Mouse (Mus musculus) forebrain, embryonic 15.5 days (tissue): ENCODE data around the gene Gm11060. TPM values are rescaled to one million over a fixed set of nuclear protein-coding genes. Genes with fewer than 3 reads are reported as not detected.

Experiments used
- ATAC-seq: fragments of 200-750 bp; cut with Nextera tagmentation; replicated peaks from 2 replicates; pipeline ENCODE4 v1.8.0; 2017; ENCODE audit warnings: mild to moderate bottlenecking, moderate TSS enrichment, moderate library complexity
- H3K27ac ChIP-seq: fragments of 300-500 bp; sonication (generic); replicated peaks from 2 replicates; pipeline ENCODE4 v1.5.1; 2015; ENCODE audit warnings: mild to moderate bottlenecking, inconsistent platforms
- H3K27me3 ChIP-seq: fragments of 300-500 bp; sonication (generic); 2 replicates; pipeline ENCODE4 v1.6.1; 2015; ENCODE audit warnings: inconsistent platforms
- H3K36me3 ChIP-seq: fragments of 300-500 bp; sonication (generic); 2 replicates; pipeline ENCODE4 v1.6.1; 2015; ENCODE audit warnings: mild to moderate bottlenecking, inconsistent platforms
- H3K4me1 ChIP-seq: fragments of 300-500 bp; sonication (generic); 2 replicates; pipeline ENCODE4 v1.6.1; 2015; ENCODE audit warnings: inconsistent platforms
- H3K4me2 ChIP-seq: fragments of 300-500 bp; sonication (generic); replicated peaks from 2 replicates; pipeline ENCODE4 v1.6.1; 2015; ENCODE audit warnings: mild to moderate bottlenecking, inconsistent platforms
- H3K4me3 ChIP-seq: fragments of 300-500 bp; sonication (generic); 2 replicates; pipeline ENCODE4 v1.5.1; 2015; ENCODE audit warnings: mild to moderate bottlenecking, inconsistent platforms
- H3K9ac ChIP-seq: fragments of 300-500 bp; sonication (generic); replicated peaks from 2 replicates; pipeline ENCODE4 v1.6.1; 2015; ENCODE audit warnings: mild to moderate bottlenecking, inconsistent platforms
- H3K9me3 ChIP-seq: fragments of 300-500 bp; sonication (generic); 2 replicates; pipeline ENCODE4 v1.6.1; 2016; ENCODE audit warnings: inconsistent platforms
- WGBS: fragments of 180-500 bp; shearing (Covaris S2); methylation state at CpG from one replicate; pipeline ENCODE4 v1.1.7; 2015; ENCODE audit warnings: mixed read lengths; 5-methylcytosine and 5-hydroxymethylcytosine counted together
- polyA plus RNA-seq: library from polyadenylated mRNA; unstranded; fragments of >200 nt; fragmentation: Nextera tagmentation; extraction: Ambion mirVana; gene quantifications from 2 replicates; pipeline ENCODE4 v1.2.1, GENCODE M21; 2015

Gm11060 gene
- not detected in 2 replicates for polyA plus RNA-seq

DNA sequence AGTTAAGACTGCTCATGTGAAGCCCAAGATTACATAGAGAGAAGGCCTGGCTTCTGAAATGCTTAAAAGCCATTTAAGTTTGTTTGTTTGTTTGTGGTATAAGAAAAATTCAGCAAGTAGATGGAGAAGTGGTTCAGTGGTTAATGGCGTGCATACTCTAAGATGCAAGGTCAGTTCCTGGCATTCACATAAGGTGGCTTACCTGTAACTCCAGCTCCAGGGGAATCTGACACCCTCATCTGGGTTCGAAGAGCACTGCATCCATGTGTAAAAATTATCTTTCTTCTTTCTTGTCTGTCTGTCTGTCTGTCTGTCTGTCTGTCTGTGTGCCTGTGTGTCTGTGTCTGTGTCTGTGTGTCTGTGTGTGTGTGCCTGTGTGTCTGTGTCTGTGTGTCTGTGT, at the start of gene Gm11060:
Gm11060 (plus strand) TSS at position 301 of the 400 bp plus-strand sequence.
- H3K27ac ChIP-seq: no peak within 1 kb of the TSS
- H3K4me1 ChIP-seq: peaks cover 21% of the 10 kb centered on the region
- no peaks in the 10 kb centered on the region for H3K27me3 ChIP-seq
- H3K9ac ChIP-seq: no peak within 1 kb of the TSS
- no peak within 1 kb of the TSS for H3K4me2 ChIP-seq
- WGBS: 88% methylated on average over 2 of the region's 2 CpGs
- H3K4me3 ChIP-seq: no peak within 1 kb of the TSS
- no peak for ATAC-seq
- no peaks in the 10 kb centered on the region for H3K9me3 ChIP-seq
- no peaks in the 10 kb centered on the region for H3K36me3 ChIP-seq

- H3K27ac ChIP-seq: no peak overlapping the region
- H3K9ac ChIP-seq: no peak overlapping the region
- H3K9me3 ChIP-seq: no peaks in the 10 kb centered on the region
- H3K4me1 ChIP-seq: no peaks in the 10 kb centered on the region
- no peak overlapping the region for H3K4me3 ChIP-seq
- H3K27me3 ChIP-seq: no peaks in the 10 kb centered on the region
- 65% methylated on average over 4 of the region's 4 CpGs for WGBS
- no peak overlapping the region for H3K4me2 ChIP-seq
- H3K36me3 ChIP-seq: no peaks in the 10 kb centered on the region
- ATAC-seq: no peak
These were observed 48.7 kb upstream of the Gm11060 start for GRCm38 (mm10) chr2:105043152-105043551.

DNA sequence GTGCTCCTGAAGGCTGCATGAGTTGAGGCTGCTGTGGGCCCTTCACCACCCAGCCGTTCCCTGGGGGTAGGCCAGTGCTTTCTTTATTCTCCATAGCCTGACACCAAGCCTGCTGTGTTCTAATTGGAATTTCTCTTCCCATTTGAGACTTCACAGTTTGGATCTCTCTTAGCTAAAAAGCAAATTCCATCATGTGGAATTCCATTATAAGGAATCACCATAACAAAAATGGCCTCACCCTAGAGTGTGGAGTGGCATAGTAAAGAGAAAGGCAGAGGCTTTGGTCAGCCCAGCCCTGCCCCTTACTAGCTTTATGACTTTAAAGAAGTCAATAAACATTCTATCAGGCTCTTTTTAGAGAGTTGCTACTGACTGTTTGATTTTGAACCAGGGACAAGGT, 43.5 kb upstream of the Gm11060 start:
- H3K27ac ChIP-seq: no peak overlapping the region
- no peak overlapping the region for H3K9ac ChIP-seq
- ATAC-seq: no peak
- H3K36me3 ChIP-seq: no peaks in the 10 kb centered on the region
- H3K4me1 ChIP-seq: no peaks in the 10 kb centered on the region
- 44% methylated on average over 1 of the region's 1 CpGs for WGBS
- H3K27me3 ChIP-seq: no peaks in the 10 kb centered on the region; the same call in 1 of the 2 replicates
- H3K4me2 ChIP-seq: no peak overlapping the region
- no peaks in the 10 kb centered on the region for H3K9me3 ChIP-seq
- H3K4me3 ChIP-seq: no peak overlapping the region

DNA sequence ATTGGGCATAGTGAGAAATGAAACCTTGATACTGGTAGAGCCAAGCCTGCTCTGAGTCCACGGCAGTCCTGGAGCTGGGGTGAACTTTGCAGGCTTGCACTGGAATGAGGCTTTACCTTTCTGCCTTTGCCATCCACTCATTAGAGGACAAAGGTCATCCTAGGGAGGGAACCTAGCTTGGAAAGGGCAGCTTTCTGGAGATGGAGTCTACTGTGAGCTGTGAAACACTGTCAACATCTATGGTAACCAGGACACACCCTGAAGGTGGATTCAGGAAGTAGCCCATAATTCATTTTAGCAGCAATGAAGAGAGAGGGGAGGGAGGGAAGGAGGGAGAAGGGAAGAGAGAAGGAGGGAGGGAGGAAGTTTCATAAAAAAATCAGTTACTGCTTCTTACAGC, 36.3 kb upstream of the Gm11060 start:
- no peak overlapping the region for H3K27ac ChIP-seq

DNA sequence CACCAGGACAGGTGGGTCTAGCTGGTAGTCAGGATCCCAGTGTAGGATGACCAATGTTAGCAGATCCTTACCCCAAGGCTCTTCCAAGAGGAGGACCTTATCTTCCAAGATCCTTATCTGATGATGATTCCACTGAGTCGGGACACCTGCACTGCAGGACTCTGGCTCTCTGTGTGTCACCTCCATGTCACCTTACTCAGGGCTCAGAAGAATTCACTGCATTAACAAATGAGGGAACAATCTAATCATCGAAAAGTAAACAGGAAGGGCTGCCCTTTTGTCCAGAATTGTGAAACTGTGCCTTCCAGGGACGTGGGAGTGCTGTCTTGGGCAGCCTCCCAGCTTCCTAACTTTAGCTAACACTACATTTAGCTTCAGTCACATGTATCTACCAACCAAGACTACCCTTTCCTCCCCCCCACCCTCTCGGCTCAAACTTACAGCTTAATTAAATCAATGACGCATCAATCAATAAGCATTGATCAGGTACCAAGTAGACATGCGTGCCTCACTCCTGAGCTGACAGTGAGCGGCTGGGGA, 33.2 kb upstream of the Gm11060 start:
- no peak overlapping the region for H3K9ac ChIP-seq
- H3K27ac ChIP-seq: no peak overlapping the region
- no peaks in the 10 kb centered on the region for H3K4me1 ChIP-seq
- ATAC-seq: no peak
- no peaks in the 10 kb centered on the region for H3K36me3 ChIP-seq
- no peak overlapping the region for H3K4me2 ChIP-seq
- no peaks in the 10 kb centered on the region for H3K27me3 ChIP-seq
- WGBS: 84% methylated on average over 7 of the region's 7 CpGs
- H3K9me3 ChIP-seq: no peaks in the 10 kb centered on the region
- H3K4me3 ChIP-seq: no peak overlapping the region

More for the DNA sequence above, 36.3 kb upstream of the Gm11060 start:
- Histone ChIP-seq H3K9me3 (no peaks in the 10 kb centered on the region), H3K27me3 (no peaks in the 10 kb centered on the region; the same call in 1 of the 2 replicates), H3K4me2 (no peak overlapping the region), H3K4me3 (no peak overlapping the region), H3K36me3 (no peaks in the 10 kb centered on the region), H3K9ac (no peak overlapping the region), H3K4me1 (no peaks in the 10 kb centered on the region)
- ATAC-seq: no peak
- 85% methylated on average over 1 of the region's 1 CpGs for WGBS

DNA sequence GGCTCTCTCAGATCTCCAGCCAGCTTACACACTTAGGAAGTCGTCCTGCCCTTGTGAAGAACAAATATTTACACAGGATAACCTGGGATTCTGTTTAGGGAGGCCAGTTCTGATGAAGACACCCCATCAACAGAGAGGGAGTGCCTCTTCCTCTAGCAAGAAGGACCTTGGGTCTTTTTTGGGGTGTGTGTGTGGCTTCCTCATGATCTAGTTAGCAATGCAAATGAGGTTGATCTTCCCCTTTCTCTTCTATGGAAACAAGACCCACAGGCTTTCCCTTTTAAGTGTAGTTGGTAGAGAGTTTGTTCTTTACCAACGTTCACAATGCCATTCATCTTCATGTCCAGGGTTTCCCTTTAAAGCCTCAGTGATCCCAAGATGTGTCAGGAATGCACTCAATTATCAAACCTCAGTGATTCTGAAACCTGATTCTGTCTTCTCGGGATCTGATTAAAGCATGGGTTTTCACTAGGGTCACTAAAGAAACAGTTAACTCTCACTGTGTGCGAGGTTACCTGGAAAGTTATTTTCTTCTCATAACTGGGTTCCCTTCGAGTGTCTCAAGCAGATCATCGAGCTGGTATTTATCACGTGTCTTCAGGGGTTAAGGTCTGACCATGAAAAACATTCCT, 29.0 kb upstream of the Gm11060 start:
- Histone ChIP-seq H3K4me3 (no peak overlapping the region), H3K4me1 (no peaks in the 10 kb centered on the region), H3K27me3 (no peaks in the 10 kb centered on the region), H3K27ac (no peak overlapping the region), H3K4me2 (no peak overlapping the region), H3K9ac (no peak overlapping the region), H3K36me3 (no peaks in the 10 kb centered on the region), H3K9me3 (no peaks in the 10 kb centered on the region)
- 49% methylated on average over 7 of the region's 7 CpGs for WGBS
- no peak for ATAC-seq

DNA sequence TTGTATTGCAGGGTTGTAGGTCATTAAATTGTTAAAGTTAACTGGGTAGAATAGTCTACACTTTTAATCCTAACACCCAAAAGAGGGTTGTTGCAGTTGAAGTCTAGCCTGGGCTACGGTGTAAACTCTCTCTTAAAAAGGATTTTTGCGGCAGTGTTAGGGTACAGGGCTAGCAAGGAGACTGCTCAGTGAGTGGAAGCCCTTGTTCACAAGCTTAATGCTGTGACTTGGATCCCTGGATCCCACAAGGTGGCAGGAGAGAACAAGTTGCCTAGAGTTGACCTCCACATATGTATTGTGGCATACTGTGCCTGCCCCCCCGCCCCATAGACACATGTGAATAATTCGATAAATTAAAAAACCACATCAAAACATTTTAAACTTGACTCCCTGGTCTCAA, 19.3 kb upstream of the Gm11060 start:
- no peaks in the 10 kb centered on the region for H3K4me1 ChIP-seq
- WGBS: 75% methylated on average over 4 of the region's 4 CpGs
- no peak for ATAC-seq
- H3K4me2 ChIP-seq: no peak overlapping the region
- no peaks in the 10 kb centered on the region for H3K36me3 ChIP-seq
- no peaks in the 10 kb centered on the region for H3K9me3 ChIP-seq
- H3K9ac ChIP-seq: no peak overlapping the region
- no peak overlapping the region for H3K27ac ChIP-seq
- H3K4me3 ChIP-seq: no peak overlapping the region
- H3K27me3 ChIP-seq: no peaks in the 10 kb centered on the region

- H3K36me3 ChIP-seq: no peaks in the 10 kb centered on the region
- H3K4me2 ChIP-seq: no peak overlapping the region
- no peak overlapping the region for H3K4me3 ChIP-seq
- H3K27me3 ChIP-seq: no peaks in the 10 kb centered on the region
- H3K9me3 ChIP-seq: no peaks in the 10 kb centered on the region
- ATAC-seq: no peak
- 46% methylated on average over 4 of the region's 4 CpGs for WGBS
- no peaks in the 10 kb centered on the region for H3K4me1 ChIP-seq
- no peak overlapping the region for H3K27ac ChIP-seq
- H3K9ac ChIP-seq: no peak overlapping the region
These were observed 17.6 kb upstream of the Gm11060 start for GRCm38 (mm10) chr2:105074196-105074595.

GRCm38 (mm10) chr2:105075809-105076208, 16.0 kb upstream of the Gm11060 start:
- Histone ChIP-seq H3K36me3 (no peaks in the 10 kb centered on the region), H3K9ac (no peak overlapping the region), H3K27me3 (no peaks in the 10 kb centered on the region), H3K4me3 (no peak overlapping the region), H3K4me1 (no peaks in the 10 kb centered on the region), H3K9me3 (no peaks in the 10 kb centered on the region), H3K27ac (no peak overlapping the region), H3K4me2 (no peak overlapping the region)
- WGBS: 89% methylated on average over 5 of the region's 5 CpGs
- ATAC-seq: no peak

- ATAC-seq: no peak
- Histone ChIP-seq H3K9ac (no peak overlapping the region), H3K4me3 (no peak overlapping the region), H3K9me3 (no peaks in the 10 kb centered on the region), H3K27me3 (no peaks in the 10 kb centered on the region), H3K36me3 (no peaks in the 10 kb centered on the region), H3K4me2 (no peak overlapping the region), H3K27ac (no peak overlapping the region), H3K4me1 (no peaks in the 10 kb centered on the region)
- 90% methylated on average over 7 of the region's 7 CpGs for WGBS
These were observed 14.7 kb upstream of the Gm11060 start for GRCm38 (mm10) chr2:105077151-105077550.

- Histone ChIP-seq H3K27ac (no peak overlapping the region), H3K4me1 (no peaks in the 10 kb centered on the region), H3K36me3 (no peaks in the 10 kb centered on the region), H3K27me3 (no peaks in the 10 kb centered on the region), H3K9ac (no peak overlapping the region), H3K4me3 (no peak overlapping the region), H3K9me3 (no peaks in the 10 kb centered on the region), H3K4me2 (no peak overlapping the region)
- ATAC-seq: no peak
- WGBS: 28% methylated on average over 9 of the region's 9 CpGs
These were observed 9.5 kb upstream of the Gm11060 start for GRCm38 (mm10) chr2:105082256-105082790.

DNA sequence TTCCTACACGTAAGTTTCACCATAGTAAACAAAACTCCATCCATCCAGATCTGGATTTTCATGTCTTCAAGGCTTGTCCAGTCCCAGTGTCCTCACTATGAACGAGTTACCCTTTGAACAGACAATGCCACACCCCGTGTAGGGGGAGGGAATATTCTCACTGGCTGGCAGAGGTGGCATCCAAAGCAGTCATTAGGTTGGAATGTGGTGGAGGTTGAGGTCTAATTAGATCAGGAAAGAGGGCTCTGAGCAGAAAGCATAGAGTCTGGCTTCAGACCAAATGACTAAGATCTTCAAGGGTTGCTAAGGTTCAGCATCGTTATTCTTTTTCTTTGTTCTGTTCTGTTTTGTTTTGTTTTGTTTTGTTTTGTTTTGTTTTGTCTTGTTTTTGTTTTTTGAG, 7.8 kb upstream of the Gm11060 start:
- Histone ChIP-seq H3K9me3 (no peaks in the 10 kb centered on the region), H3K4me3 (no peak overlapping the region), H3K4me1 (peaks cover 2% of the 10 kb centered on the region), H3K9ac (no peak overlapping the region), H3K27ac (no peak overlapping the region), H3K4me2 (no peak overlapping the region), H3K27me3 (no peaks in the 10 kb centered on the region), H3K36me3 (no peaks in the 10 kb centered on the region)
- WGBS: 45% methylated on average over 4 of the region's 4 CpGs
- ATAC-seq: no peak

DNA sequence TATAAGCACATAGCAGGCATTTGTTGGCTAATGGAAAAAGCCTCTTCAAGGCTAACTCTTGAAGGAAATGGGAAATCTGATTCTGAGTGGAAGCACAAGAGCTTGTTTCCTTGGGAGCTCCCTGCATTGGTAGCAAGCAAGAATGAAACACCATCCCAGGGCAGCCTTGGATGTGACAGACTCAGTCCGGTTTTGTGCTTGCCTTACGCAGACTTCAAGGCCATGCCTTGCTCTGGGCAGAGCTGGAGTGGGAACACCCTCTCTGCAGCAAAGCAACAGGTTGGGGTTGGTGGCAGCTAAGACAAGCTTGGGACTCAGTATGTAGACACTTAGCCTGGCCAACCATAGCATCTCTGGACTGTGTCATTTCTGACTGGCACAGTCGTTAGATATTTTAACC, 5.7 kb upstream of the Gm11060 start:
- Histone ChIP-seq H3K9me3 (no peaks in the 10 kb centered on the region), H3K9ac (no peak overlapping the region), H3K27ac (no peak overlapping the region), H3K4me2 (no peak overlapping the region), H3K27me3 (no peaks in the 10 kb centered on the region), H3K36me3 (no peaks in the 10 kb centered on the region), H3K4me1 (peaks cover 20% of the 10 kb centered on the region), H3K4me3 (no peak overlapping the region)
- no peak for ATAC-seq
- 97% methylated on average over 3 of the region's 3 CpGs for WGBS
